Mouse (Mus musculus) small intestine, adult 2 months (tissue): ENCODE results near the gene Cand2.

Source experiments
- CTCF ChIP-seq: fragments of 200-500 bp; IDR thresholded peaks from 2 replicates; pipeline ENCODE4 v1.5.1; 2012; ENCODE audit warnings: low read depth, mild to moderate bottlenecking, control low read depth, inconsistent platforms, low read length, moderate library complexity, mixed read lengths; ENCODE audit not compliant: insufficient replicate concordance, insufficient read length; ENCODE audit errors: extremely low read depth
- POLR2A ChIP-seq: fragments of 200-500 bp; IDR thresholded peaks from 2 replicates; pipeline ENCODE4 v1.6.1; 2012; ENCODE audit warnings: low read depth, mild to moderate bottlenecking, control low read depth, inconsistent platforms, low read length, moderate library complexity

GRCm38 (mm10) chr6:115814104-115814503 is 39.8 kb downstream of the Cand2 start:
- TF ChIP-seq POLR2A (no peak), CTCF (peak; percentile 62; the same call in 1 of the 2 replicates)
